Mouse (Mus musculus): ENCODE data around the gene Hdac4. TPM values are rescaled to one million over a fixed set of nuclear protein-coding genes. Genes with fewer than 3 reads are reported as not detected.

The Hdac4 gene
- polyA plus RNA-seq, 1 experiment, result 20.4 TPM

GRCm38 (mm10) chr1:91912227-91913119, 283.0 kb downstream of the Hdac4 start:
- no peak for TF ChIP-seq GATA1 (IDR thresholded peaks at IDR 0.05; ENCODE audit: low read length)

- no peak for TF ChIP-seq GATA1 (IDR thresholded peaks at IDR 0.05; ENCODE audit: low read length)
Observed at GRCm38 (mm10) chr1:91905268-91905667, 290.2 kb downstream of the Hdac4 start.

GRCm38 (mm10) chr1:91903241-91903981, 292.1 kb downstream of the Hdac4 start:
- no peak for TF ChIP-seq GATA1 (IDR thresholded peaks at IDR 0.05; ENCODE audit: low read length)

- TF ChIP-seq GATA1 (IDR thresholded peaks at IDR 0.05; ENCODE audit: low read length), result no peak
Observed at GRCm38 (mm10) chr1:91897078-91897477, 298.4 kb downstream of the Hdac4 start.

- no peak for TF ChIP-seq GATA1 (IDR thresholded peaks at IDR 0.05; ENCODE audit: low read length)
Observed at GRCm38 (mm10) chr1:91894286-91894685, 301.2 kb downstream of the Hdac4 start.

- TF ChIP-seq GATA1 (IDR thresholded peaks at IDR 0.05; ENCODE audit: low read length), result no peak
Observed at GRCm38 (mm10) chr1:91893598-91893997, 301.9 kb downstream of the Hdac4 start.

- no peak for TF ChIP-seq GATA1 (IDR thresholded peaks at IDR 0.05; ENCODE audit: low read length)
Observed at GRCm38 (mm10) chr1:91883115-91883514, 312.4 kb downstream of the Hdac4 start.

- no peak for TF ChIP-seq GATA1 (IDR thresholded peaks at IDR 0.05; ENCODE audit: low read length)
Observed at GRCm38 (mm10) chr1:91880899-91881298, 314.6 kb downstream of the Hdac4 start.

- no peak for TF ChIP-seq GATA1 (IDR thresholded peaks at IDR 0.05; ENCODE audit: low read length)
Observed at GRCm38 (mm10) chr1:91880156-91880555, 315.3 kb downstream of the Hdac4 start.
